Mouse (Mus musculus): ENCODE data around the gene Dctn1.
"Not testable (repeated sequence)": the region's sequence is repeated elsewhere in the genome, so short reads cannot be mapped to it uniquely, and the experiment has no call there.

The Dctn1 gene

GRCm38 (mm10) chr6:83136291-83136880 is 29.3 kb upstream of the Dctn1 start:
- no peak for DNase-seq (ENCODE audit: low spot score in 2 of 2)

DNA sequence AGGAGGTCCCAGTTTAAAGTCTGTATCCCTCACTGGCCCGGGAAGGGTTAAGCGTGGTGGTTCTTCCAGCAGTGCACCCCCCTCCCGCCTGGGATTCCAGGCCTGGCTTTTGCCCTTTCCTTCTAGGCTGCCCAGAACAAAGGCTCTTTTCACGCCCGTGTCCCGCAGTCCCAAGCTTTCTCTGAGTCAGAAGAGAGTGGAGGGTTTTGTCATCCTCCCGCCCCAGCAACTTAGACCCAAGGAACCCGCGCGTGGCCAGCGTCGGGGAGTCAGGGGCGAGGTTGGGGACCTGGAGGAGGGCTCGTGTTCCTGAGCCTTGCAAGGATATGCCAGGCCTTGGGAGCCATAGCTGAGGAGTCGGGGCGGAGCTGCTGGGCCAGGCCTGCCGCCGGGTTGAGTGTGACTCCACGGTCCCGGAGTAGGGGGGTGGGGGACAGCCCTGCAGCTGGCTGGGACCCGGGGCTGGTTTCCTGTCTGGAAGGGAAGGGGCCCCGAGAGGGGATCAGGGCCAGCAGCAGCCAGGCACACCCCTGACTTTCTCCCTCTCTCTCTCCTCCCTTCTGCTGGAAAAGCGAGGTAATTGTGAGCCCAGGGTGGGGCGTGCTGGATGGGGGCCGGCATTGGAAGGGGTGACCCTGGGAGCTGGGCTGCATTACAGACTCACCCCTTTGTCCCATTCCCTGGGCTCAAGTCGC is 28.7 kb upstream of the Dctn1 start:
- peak in 1 of 2 experiments; percentile 47 for DNase-seq (ENCODE audit: low spot score in 2 of 2)

DNA sequence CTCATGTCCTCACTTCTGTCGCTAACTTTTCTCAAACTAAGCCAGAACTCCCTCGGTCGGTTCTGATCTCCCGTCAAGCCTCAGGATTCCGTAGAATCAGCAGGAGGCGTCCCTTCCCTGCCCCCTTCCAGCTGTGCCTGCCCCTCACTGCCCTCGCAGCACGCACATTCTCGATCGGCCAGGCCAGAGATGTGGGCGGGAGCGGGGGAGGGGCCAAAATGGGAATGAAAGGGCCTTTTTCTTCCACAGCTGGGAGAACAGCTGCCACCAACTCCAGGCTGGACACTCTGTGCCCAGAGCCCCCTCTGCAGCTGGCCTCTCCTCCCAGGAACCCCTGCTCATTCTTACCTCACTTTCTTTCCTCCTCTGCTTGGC is 28.2 kb upstream of the Dctn1 start:
- DNase-seq (ENCODE audit: low spot score in 2 of 2) = peak; percentile 81 to 82

GRCm38 (mm10) chr6:83138056-83138455 is 27.7 kb upstream of the Dctn1 start:
- peak in 1 of 2 experiments; percentile 28 for DNase-seq (ENCODE audit: low spot score in 2 of 2)

DNA sequence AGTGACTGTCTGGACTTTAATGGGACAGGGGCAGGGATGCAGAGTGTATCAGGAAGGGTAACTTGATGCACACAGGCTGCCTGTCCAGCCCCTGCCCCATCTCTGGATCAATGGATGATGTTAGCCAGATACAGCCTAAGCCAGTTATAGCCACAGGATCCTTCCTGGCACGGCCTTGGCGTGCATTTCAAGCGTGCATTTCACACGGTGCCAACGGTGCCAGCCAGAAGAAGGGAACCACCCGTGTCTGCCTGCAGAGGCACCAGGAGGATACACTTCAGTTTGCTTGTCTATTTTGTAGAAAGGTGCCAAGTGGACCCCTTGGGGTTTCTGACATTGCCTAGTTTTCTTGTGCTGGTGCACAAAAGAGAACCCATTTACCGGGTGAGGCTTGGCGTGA is 25.7 kb upstream of the Dctn1 start:
- no peak for DNase-seq (ENCODE audit: low spot score in 2 of 2)

DNA sequence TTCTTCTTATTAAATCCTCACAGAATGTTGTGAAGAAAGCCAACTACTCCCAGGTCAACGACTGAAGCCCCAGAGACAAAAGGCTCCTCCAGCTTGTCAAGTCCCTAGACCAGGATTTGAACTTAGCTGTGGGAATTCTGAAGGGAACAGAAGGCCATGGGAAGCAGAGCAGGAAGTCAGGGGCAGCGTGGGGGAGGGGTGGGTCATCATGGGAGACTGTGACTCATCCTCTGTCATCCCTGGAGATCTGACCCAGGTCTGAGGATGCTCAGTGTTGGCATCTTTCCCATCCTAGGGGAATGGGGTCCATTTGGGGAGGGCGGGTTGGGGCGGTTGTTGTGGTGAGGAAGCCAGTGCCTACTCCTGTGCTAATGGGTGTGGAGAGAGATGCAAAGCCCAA is 24.1 kb upstream of the Dctn1 start:
- no peak for DNase-seq (ENCODE audit: low spot score in 2 of 2)

DNA sequence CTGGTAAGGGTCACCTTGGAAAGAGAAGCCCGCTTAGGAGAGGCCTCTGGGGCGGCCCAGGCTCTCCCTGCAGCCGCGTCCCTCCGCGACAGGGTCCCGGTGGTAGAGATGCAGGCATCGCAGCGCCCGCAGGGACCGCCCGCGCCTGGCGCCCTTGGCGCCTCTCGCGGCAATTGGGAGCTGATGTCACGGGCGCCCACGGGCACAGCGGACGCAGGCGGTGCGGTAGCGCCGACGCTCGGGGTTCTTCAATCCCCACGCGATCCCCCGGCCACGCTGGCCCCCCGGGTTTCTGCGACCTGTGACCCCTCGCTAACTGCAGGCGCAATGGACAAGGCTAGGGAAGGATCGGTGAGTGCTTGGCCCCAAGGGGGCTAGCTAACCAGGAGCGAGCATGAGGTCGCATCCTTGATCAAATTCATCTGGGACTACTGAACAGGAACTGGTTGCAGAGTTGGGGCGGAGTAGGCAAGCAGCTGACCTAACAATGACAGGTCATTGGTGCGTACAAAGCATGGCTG is 23.4 kb upstream of the Dctn1 start:
- DNase-seq (ENCODE audit: low spot score in 2 of 2) = peak; percentile 76 to 78

DNA sequence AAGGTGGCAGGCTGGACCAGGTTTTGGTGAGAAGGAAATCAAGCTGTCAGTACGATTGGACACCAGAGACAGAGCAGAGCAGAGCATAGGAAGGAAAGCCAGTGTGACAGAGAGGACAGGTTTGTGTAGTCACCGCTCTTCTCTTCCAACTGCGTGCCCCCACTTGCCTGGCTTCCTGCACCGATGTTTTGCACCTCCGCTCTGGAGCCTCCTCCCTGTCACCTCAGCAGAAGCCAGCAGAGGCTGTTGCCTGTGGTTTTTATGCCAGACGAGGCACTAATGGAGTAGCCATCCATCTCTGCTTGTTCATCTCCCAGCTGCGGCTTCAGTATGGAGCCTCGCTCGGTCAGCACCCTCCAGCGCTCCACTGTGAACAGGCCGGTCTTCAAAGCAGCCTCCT is 22.8 kb upstream of the Dctn1 start:
- no peak for DNase-seq (ENCODE audit: low spot score in 2 of 2)

GRCm38 (mm10) chr6:83145209-83145608 is 20.5 kb upstream of the Dctn1 start:
- DNase-seq (ENCODE audit: low spot score in 2 of 2) = no peak

- DNase-seq (ENCODE audit: low spot score in 2 of 2) = no peak
Measured at GRCm38 (mm10) chr6:83145805-83146204, 19.9 kb upstream of the Dctn1 start.

DNA sequence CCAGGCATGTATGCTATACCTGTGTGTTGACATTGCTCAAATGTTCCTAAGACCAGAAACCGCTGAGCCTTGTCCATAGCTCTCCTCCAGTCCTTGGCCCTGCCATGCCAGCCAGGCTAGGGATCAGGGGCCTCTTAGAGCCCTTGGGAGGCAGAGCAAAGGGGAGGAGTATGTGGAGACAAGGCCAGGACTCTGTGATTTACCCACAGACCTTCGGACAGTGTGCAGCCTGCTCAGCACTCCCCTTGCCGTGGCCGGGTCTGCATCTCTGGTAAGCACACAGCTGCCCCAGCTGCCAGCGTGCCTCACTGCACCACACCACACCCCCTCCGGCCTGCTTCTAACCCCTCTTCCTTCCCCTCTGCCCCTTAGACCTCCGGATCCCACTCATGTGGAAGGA is 18.4 kb upstream of the Dctn1 start:
- DNase-seq (ENCODE audit: low spot score in 2 of 2) = no peak

GRCm38 (mm10) chr6:83151721-83152120 is 14.0 kb upstream of the Dctn1 start:
- no peak for DNase-seq (ENCODE audit: low spot score in 2 of 2)

GRCm38 (mm10) chr6:83153038-83153437 is 12.7 kb upstream of the Dctn1 start:
- DNase-seq (ENCODE audit: low spot score in 2 of 2) = no peak

- no peak for DNase-seq (ENCODE audit: low spot score in 2 of 2)
Measured at GRCm38 (mm10) chr6:83153485-83153884, 12.2 kb upstream of the Dctn1 start.

- DNase-seq (ENCODE audit: low spot score in 2 of 2) = peak in 1 of 2 experiments; percentile 71
Measured at GRCm38 (mm10) chr6:83155552-83156238, 10.0 kb upstream of the Dctn1 start.

- peak; percentile 91 to 93 for DNase-seq (ENCODE audit: low spot score in 2 of 2)
Measured at GRCm38 (mm10) chr6:83156259-83156684, 9.4 kb upstream of the Dctn1 start, which contains the start of the genes Wdr54 and 1700003E16Rik. Gene Wdr54 (minus strand): TSS chr6:83156397. Gene 1700003E16Rik (plus strand): TSS chr6:83156404.

DNA sequence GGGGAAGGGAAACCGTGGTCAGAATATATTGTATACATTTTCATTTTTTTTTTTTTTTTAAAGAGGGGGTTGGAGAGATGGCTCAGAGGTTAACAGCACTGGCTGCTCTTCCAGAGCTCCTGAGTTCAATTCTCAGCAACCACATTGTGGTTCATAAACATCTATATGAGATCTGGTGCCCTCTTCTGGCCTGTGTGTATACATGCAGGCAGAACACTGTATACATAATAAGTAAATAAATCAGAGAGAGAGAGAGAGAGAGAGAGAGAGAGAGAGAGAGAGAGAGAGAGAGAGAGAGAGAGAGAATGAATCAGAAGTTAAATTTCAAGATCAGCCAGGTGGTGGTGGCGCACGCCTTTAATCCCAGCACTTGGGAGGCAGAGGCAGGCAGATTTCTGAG is 6.3 kb upstream of the Dctn1 start:
- DNase-seq (ENCODE audit: low spot score in 2 of 2) = not testable (repeated sequence)

DNA sequence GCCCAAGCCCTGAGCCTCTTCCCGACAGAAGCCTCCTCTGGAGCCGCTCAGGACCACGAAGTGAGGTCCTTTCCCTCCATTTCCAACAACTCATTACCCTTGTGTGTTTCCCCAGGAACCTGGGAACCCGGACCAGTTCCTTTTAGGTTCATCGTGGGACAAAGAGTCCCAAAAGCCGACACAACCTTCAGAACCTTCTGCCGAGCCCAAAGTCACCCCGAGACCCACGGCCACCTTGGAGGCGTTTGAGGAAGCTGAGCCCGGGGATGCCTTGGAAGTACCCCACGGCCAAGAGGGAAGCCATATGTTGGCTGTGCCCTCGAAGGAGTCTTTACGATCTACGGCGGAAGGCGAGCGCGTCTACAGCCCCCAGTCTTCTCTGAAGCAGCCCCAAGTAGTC is 4.3 kb upstream of the Dctn1 start:
- no peak for DNase-seq (ENCODE audit: low spot score in 2 of 2)

DNA sequence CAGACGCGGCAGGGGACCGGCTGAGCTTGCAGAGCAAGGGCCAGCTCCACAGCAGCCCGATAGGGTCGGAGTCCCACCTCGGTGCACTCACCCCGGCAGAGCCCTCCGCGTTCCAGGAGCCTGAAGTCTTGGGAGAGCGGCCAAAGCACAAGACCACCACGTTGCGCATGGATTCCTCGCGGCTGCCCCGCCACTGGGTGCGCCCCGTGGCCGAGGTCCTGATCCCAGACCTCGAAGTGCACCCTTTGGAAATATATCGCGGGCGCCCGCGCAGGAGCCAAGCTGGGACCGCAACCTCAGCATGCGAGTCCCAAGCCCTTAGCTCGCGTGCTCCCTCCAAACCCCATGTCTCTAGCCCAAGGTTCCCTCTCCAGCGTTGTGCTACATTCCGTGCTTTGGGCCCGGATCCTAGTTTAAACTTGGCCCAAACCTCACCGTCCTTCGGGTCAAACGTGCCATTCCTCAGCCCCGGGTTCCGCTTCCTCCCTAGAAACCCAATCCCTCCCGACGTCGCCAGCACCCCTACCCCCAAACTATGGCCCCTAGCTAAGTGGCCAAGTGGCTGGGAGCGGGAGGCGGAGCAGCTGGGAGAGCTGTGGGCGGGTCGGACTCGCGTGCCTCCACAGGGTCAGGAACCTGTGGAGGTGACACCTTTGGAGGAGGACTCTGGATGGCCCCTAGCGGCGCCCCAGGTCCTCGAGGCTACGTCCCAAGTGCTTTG is 3.6 kb upstream of the Dctn1 start:
- DNase-seq (ENCODE audit: low spot score in 2 of 2) = no peak

DNA sequence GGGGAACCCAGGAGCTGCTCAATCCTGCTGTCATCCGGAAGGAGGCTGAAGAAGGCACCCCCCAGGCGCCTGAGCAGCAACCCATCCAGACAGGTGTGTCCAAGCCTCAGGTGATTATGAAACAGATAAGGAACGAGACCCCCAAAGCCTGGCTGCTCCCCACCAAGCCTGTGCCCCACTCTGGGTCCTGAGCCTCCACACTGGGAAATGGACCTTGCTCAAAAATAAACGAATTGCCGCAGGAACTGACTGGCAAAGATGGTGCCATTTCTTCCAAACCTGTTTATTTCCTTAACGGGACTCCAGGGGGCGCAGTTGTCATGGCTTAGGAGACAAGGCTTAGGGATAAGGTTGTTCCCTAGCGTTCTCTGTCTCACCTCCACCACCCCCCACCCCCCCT is 3.0 kb upstream of the Dctn1 start:
- DNase-seq (ENCODE audit: low spot score in 2 of 2) = peak in 1 of 2 experiments; percentile 70

- no peak for DNase-seq (ENCODE audit: low spot score in 2 of 2)
Measured at GRCm38 (mm10) chr6:83165026-83165606, 604 bp upstream of the Dctn1 start.

DNA sequence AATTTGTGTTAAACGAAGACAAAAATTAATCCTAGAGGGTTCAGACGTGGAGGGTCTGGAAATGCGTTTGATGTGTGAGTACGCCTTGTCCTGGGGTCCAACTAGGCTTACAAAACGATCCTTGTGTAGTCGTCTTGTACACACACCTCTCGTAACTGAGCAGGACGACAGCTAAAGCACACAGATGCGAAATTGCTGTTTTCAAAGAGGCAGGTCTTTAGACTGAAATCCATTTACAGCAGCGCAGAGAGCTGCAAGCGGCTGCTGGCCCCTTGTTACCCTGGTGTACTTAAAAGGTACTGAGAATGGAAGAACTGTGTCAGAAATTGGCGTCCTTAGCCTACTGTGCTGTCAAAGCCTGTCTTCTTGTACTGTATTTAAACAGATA is 517 bp downstream of the Dctn1 start:
- DNase-seq (ENCODE audit: low spot score in 2 of 2) = no peak

Measured in right cerebral cortex, postnatal 10 days (tissue).